ENCODE assay signal across 11 mouse cellular contexts in genomic region chr15:62392381-62392780, GRCm38 (mm10).
DNase-seq lines count a peak whose midpoint lies in the region; ATAC-seq lines count a peak whose summit lies in the region.
"Had no signal": no experiment of that assay in that cellular context is flagged by ENCODE, and none has a peak within 500 bp of the region (broad histone marks: within the 10 kb centered on the region; RNA-seq: fewer than 3 reads in every experiment).

No protein-coding gene starts in this region.

- no peak overlapping the region for H3K9ac ChIP-seq in kidney, embryonic 14.5 days (ENCODE audit: low read depth, low read length)
- H3K9ac ChIP-seq: hindbrain, embryonic 13.5 days had no signal

- H3K79me2 ChIP-seq in macrophage (ENCODE audit: inconsistent target): no peaks in the 10 kb centered on the region

- no peak overlapping the region for H3K4me3 ChIP-seq in kidney, embryonic 14.5 days (ENCODE audit: low read length)
- H3K4me3 ChIP-seq in brown adipose tissue, adult 24 weeks (ENCODE audit: insufficient read depth, low read depth, low read length): no peak overlapping the region
- H3K4me3 ChIP-seq in macrophage (ENCODE audit: inconsistent target): no peak overlapping the region
- H3K4me3 ChIP-seq: gastrocnemius, adult 2 months; hindbrain, embryonic 13.5 days had no signal

- H3K9me3 ChIP-seq in kidney, embryonic 14.5 days (ENCODE audit: control insufficient read depth, low read length): no peaks in the 10 kb centered on the region
- H3K9me3 ChIP-seq: hindbrain, embryonic 13.5 days had no signal

- no peaks in the 10 kb centered on the region for H3K36me3 ChIP-seq in kidney, embryonic 14.5 days (ENCODE audit: control insufficient read depth, insufficient read depth, low read length)
- H3K36me3 ChIP-seq in macrophage (ENCODE audit: inconsistent target): no peaks in the 10 kb centered on the region
- H3K36me3 ChIP-seq: hindbrain, embryonic 13.5 days had no signal

- peak; percentile 9 to 13 for DNase-seq in kidney, adult 8-10 months
- DNase-seq in adipocyte (ENCODE audit: low spot score): peak; percentile 90
- DNase-seq in left cerebral cortex, adult 9 months (ENCODE audit: low spot score in 2 of 2): no peak
- DNase-seq in layer of hippocampus, adult 9-10 months (ENCODE audit: low spot score): no peak
- DNase-seq: cerebellum, postnatal 14 days; gastrocnemius, adult 2 months; liver had no signal

- WGBS in kidney, embryonic 14.5 days: 74% methylated on average over 3 of the region's 3 CpGs
- 3% methylated on average over 3 of the region's 3 CpGs for WGBS in macrophage (ENCODE audit: missing documents)

- H3K27me3 ChIP-seq in kidney, embryonic 14.5 days (ENCODE audit: control insufficient read depth, insufficient read depth, low read length): no peaks in the 10 kb centered on the region
- H3K27me3 ChIP-seq: hindbrain, embryonic 13.5 days had no signal

- no peak overlapping the region for H3K27ac ChIP-seq in kidney, embryonic 14.5 days (ENCODE audit: low read depth, low read length)
- H3K27ac ChIP-seq in brown adipose tissue, adult 24 weeks (replicated peaks; ENCODE audit: low read depth, low read length): peak overlapping the region; percentile 7; the same call in 1 of the 2 replicates
- peak overlapping the region; percentile 80 for H3K27ac ChIP-seq in macrophage
- H3K27ac ChIP-seq: gastrocnemius, adult 2 months; hindbrain, embryonic 13.5 days had no signal

- H3K4me1 ChIP-seq in kidney, embryonic 14.5 days (ENCODE audit: control insufficient read depth, insufficient read depth, low read length): no peaks in the 10 kb centered on the region
- H3K4me1 ChIP-seq in brown adipose tissue, adult 24 weeks (ENCODE audit: control insufficient read depth, insufficient read depth, insufficient read length, low read length): peaks cover 8% of the 10 kb centered on the region; the same call in 1 of the 2 replicates
- H3K4me1 ChIP-seq: hindbrain, embryonic 13.5 days had no signal

- no peak overlapping the region for H3K4me2 ChIP-seq in kidney, embryonic 14.5 days (replicated peaks; ENCODE audit: low read depth, low read length)
- H3K4me2 ChIP-seq: hindbrain, embryonic 13.5 days had no signal

- ATAC-seq in kidney, embryonic 14.5 days (ENCODE audit: low FRiP score, low TSS enrichment): no peak

Comparison
In these comparisons a context has a peak if more than half of its experiments do, and no peak if none do; other contexts are left out.
1. DNase-seq: peak in kidney, adult 8-10 months (2 of 2) and adipocyte (single experiment); none in left cerebral cortex, adult 9 months (0 of 2) and layer of hippocampus, adult 9-10 months (single experiment).